Mouse (Mus musculus): Measurements from ENCODE around the gene Ppp1r9a. TPM values are rescaled to one million over a fixed set of nuclear protein-coding genes. Genes with fewer than 3 reads are reported as not detected.

Gene Ppp1r9a
- total and polyA plus RNA-seq, 3 experiments, result 4.6 to 11.8 (median 10.9) TPM

- 90% methylated on average over 6 of the region's 6 CpGs for WGBS
- intact Hi-C loops (cut with DNase I), result no loop called here
Observed at GRCm38 (mm10) chr6:5045854-5046253, 143.1 kb downstream of the Ppp1r9a start.

GRCm38 (mm10) chr6:5048025-5048424 lies 145.3 kb downstream of the Ppp1r9a start:
- no peak for DNase-seq
- H3K4me1 ChIP-seq (ENCODE audit: control insufficient read depth, insufficient read depth, low read length), result no peaks in the 10 kb centered on the region
- intact Hi-C loops (cut with DNase I), result no loop called here
- no peaks in the 10 kb centered on the region for H3K36me3 ChIP-seq (ENCODE audit: control insufficient read depth, insufficient read depth, low read length)
- no peaks in the 10 kb centered on the region for H3K79me2 ChIP-seq (replicated peaks; ENCODE audit: control insufficient read depth, insufficient read depth, low read length)
- no peak overlapping the region for H3K9ac ChIP-seq (ENCODE audit: low read depth, low read length)
- no peak for TF ChIP-seq EP300 (IDR thresholded peaks at IDR 0.05; ENCODE audit: insufficient read depth, low read depth, low read length)
- TF ChIP-seq POLR2A (IDR thresholded peaks at IDR 0.05; ENCODE audit: insufficient read depth, low read depth, low read length), result no peak
- TF ChIP-seq CTCF (IDR thresholded peaks at IDR 0.05), result no peak
- H3K27me3 ChIP-seq (ENCODE audit: control insufficient read depth, insufficient read depth, low read length), result no peaks in the 10 kb centered on the region
- H3K4me3 ChIP-seq, result no peak overlapping the region
- WGBS, result 91% methylated on average over 3 of the region's 3 CpGs
- no peak overlapping the region for H3K27ac ChIP-seq

More at GRCm38 (mm10) chr6:5045854-5046253, 143.1 kb downstream of the Ppp1r9a start:
- H3K9ac ChIP-seq (ENCODE audit: low read depth, low read length), result no peak overlapping the region
- H3K36me3 ChIP-seq (ENCODE audit: control insufficient read depth, insufficient read depth, low read length), result no peaks in the 10 kb centered on the region
- no peak overlapping the region for H3K27ac ChIP-seq
- no peak overlapping the region for H3K4me3 ChIP-seq
- TF ChIP-seq POLR2A (IDR thresholded peaks at IDR 0.05; ENCODE audit: insufficient read depth, low read depth, low read length) (no peak), CTCF (IDR thresholded peaks at IDR 0.05) (no peak), EP300 (IDR thresholded peaks at IDR 0.05; ENCODE audit: insufficient read depth, low read depth, low read length) (no peak)
- H3K4me1 ChIP-seq (ENCODE audit: control insufficient read depth, insufficient read depth, low read length), result no peaks in the 10 kb centered on the region
- DNase-seq, result no peak
- no peaks in the 10 kb centered on the region for H3K27me3 ChIP-seq (ENCODE audit: control insufficient read depth, insufficient read depth, low read length)
- H3K79me2 ChIP-seq (replicated peaks; ENCODE audit: control insufficient read depth, insufficient read depth, low read length), result no peaks in the 10 kb centered on the region

- WGBS, result 58% methylated on average over 2 of the region's 2 CpGs
- DNase-seq, result no peak
Observed at GRCm38 (mm10) chr6:5052309-5052708, 149.6 kb downstream of the Ppp1r9a start.

GRCm38 (mm10) chr6:5054446-5055095 lies 151.9 kb downstream of the Ppp1r9a start:
- no peak for DNase-seq
- H3K4me1 ChIP-seq (ENCODE audit: control insufficient read depth, insufficient read depth, low read length), result no peaks in the 10 kb centered on the region
- no peak overlapping the region for H3K27ac ChIP-seq
- no peak overlapping the region for H3K9ac ChIP-seq (ENCODE audit: low read depth, low read length)
- TF ChIP-seq EP300 (IDR thresholded peaks at IDR 0.05; ENCODE audit: insufficient read depth, low read depth, low read length) (no peak), CTCF (IDR thresholded peaks at IDR 0.05) (no peak), POLR2A (IDR thresholded peaks at IDR 0.05; ENCODE audit: insufficient read depth, low read depth, low read length) (no peak)
- no peaks in the 10 kb centered on the region for H3K27me3 ChIP-seq (ENCODE audit: control insufficient read depth, insufficient read depth, low read length)
- H3K79me2 ChIP-seq (replicated peaks; ENCODE audit: control insufficient read depth, insufficient read depth, low read length), result no peaks in the 10 kb centered on the region
- H3K36me3 ChIP-seq (ENCODE audit: control insufficient read depth, insufficient read depth, low read length), result no peaks in the 10 kb centered on the region
- WGBS, result 68% methylated on average over 4 of the region's 4 CpGs
- intact Hi-C loops (cut with DNase I), result no loop called here
- H3K4me3 ChIP-seq, result no peak overlapping the region

More at GRCm38 (mm10) chr6:5052309-5052708, 149.6 kb downstream of the Ppp1r9a start:
- Histone ChIP-seq H3K36me3 (ENCODE audit: control insufficient read depth, insufficient read depth, low read length) (no peaks in the 10 kb centered on the region), H3K9ac (ENCODE audit: low read depth, low read length) (no peak overlapping the region), H3K4me3 (no peak overlapping the region), H3K27ac (no peak overlapping the region), H3K4me1 (ENCODE audit: control insufficient read depth, insufficient read depth, low read length) (no peaks in the 10 kb centered on the region), H3K79me2 (replicated peaks; ENCODE audit: control insufficient read depth, insufficient read depth, low read length) (no peaks in the 10 kb centered on the region), H3K27me3 (ENCODE audit: control insufficient read depth, insufficient read depth, low read length) (no peaks in the 10 kb centered on the region)
- intact Hi-C loops (cut with DNase I), result no loop called here
- no peak for TF ChIP-seq POLR2A (IDR thresholded peaks at IDR 0.05; ENCODE audit: insufficient read depth, low read depth, low read length)
- TF ChIP-seq CTCF (IDR thresholded peaks at IDR 0.05), result no peak
- TF ChIP-seq EP300 (IDR thresholded peaks at IDR 0.05; ENCODE audit: insufficient read depth, low read depth, low read length), result no peak

- no peak for DNase-seq
- H3K9ac ChIP-seq (ENCODE audit: low read depth, low read length), result no peak overlapping the region
- H3K27ac ChIP-seq, result no peak overlapping the region
- no peaks in the 10 kb centered on the region; the same call in 1 of the 2 replicates for H3K27me3 ChIP-seq (ENCODE audit: control insufficient read depth, insufficient read depth, low read length)
- 85% methylated on average over 3 of the region's 3 CpGs for WGBS
- no peaks in the 10 kb centered on the region for H3K79me2 ChIP-seq (replicated peaks; ENCODE audit: control insufficient read depth, insufficient read depth, low read length)
- peaks cover 2% of the 10 kb centered on the region for H3K4me1 ChIP-seq (ENCODE audit: control insufficient read depth, insufficient read depth, low read length)
- no peak overlapping the region for H3K4me3 ChIP-seq
- intact Hi-C loops (cut with DNase I), result no loop called here
- H3K36me3 ChIP-seq (ENCODE audit: control insufficient read depth, insufficient read depth, low read length), result no peaks in the 10 kb centered on the region
- TF ChIP-seq EP300 (IDR thresholded peaks at IDR 0.05; ENCODE audit: insufficient read depth, low read depth, low read length) (no peak), CTCF (IDR thresholded peaks at IDR 0.05) (no peak)
Observed at GRCm38 (mm10) chr6:5074736-5075135, 172.0 kb downstream of the Ppp1r9a start.

- Histone ChIP-seq H3K4me3 (no peak overlapping the region), H3K4me1 (ENCODE audit: control insufficient read depth, insufficient read depth, low read length) (peaks cover 2% of the 10 kb centered on the region), H3K27me3 (ENCODE audit: control insufficient read depth, insufficient read depth, low read length) (no peaks in the 10 kb centered on the region; the same call in 1 of the 2 replicates), H3K79me2 (replicated peaks; ENCODE audit: control insufficient read depth, insufficient read depth, low read length) (no peaks in the 10 kb centered on the region), H3K36me3 (ENCODE audit: control insufficient read depth, insufficient read depth, low read length) (no peaks in the 10 kb centered on the region), H3K27ac (no peak overlapping the region), H3K9ac (ENCODE audit: low read depth, low read length) (no peak overlapping the region)
- DNase-seq, result no peak
- TF ChIP-seq CTCF (IDR thresholded peaks at IDR 0.05) (no peak), EP300 (IDR thresholded peaks at IDR 0.05; ENCODE audit: insufficient read depth, low read depth, low read length) (no peak), POLR2A (IDR thresholded peaks at IDR 0.05; ENCODE audit: insufficient read depth, low read depth, low read length) (no peak)
- 89% methylated on average over 7 of the region's 7 CpGs for WGBS
- intact Hi-C loops (cut with DNase I), result no loop called here
Observed at GRCm38 (mm10) chr6:5075680-5076079, 173.0 kb downstream of the Ppp1r9a start.
